Mouse (Mus musculus): Measurements from ENCODE around the gene Bag6.

DNA sequence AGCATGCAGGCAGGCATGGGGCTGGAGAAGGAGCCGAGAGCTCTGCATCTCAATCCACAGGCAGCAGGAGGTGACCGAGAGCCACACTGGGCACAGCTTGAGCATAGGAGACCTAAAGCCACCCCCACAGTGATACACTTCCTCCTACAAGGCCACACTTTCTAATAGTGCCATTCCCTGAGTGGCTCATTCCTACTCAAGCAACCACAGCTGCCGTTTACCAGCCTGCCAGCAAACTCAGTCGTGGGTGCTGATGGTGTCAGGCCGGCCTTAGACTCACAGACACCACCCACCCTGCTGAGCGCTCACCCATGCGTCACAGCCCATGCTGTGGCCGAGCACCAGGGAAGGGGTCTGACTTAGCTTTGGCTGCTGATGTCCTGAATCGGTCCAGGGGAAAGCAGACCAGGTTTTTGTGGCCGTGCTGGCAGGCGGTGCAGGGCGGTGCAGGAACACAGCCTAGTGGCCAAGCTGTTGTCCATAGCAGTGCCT, 37.8 kb upstream of the Bag6 start:
- TF ChIP-seq GATA1 (IDR thresholded peaks at IDR 0.05; ENCODE audit: borderline replicate concordance, low read length) = no peak
- no peak for TF ChIP-seq CTCF (IDR thresholded peaks at IDR 0.05; ENCODE audit: low read depth, low read length)
- TF ChIP-seq TAL1 (conservative IDR thresholded peaks at IDR 0.05; ENCODE audit: low read depth, low read length) = no peak

Data from G1E (cell line).